Mouse (Mus musculus): ENCODE measurements at regions not wholly inside any gene's neighbourhood (a gene's known extent, or its start where the extent isn't known, plus 50 kb on each side); places are given as distances from the start of the nearest gene placed in this dataset.
"Not testable (repeated sequence)": the region's sequence is repeated elsewhere in the genome, so short reads cannot be mapped to it uniquely, and the experiment has no call there.

- ATAC-seq, result no peak
Observed at GRCm38 (mm10) chr2:18617520-18617919, 54.7 kb upstream of the Commd3 start.

- peak; percentile 62 for ATAC-seq
Observed at GRCm38 (mm10) chr2:18609868-18610185, 62.4 kb upstream of the Commd3 start.

- peak; percentile 13 for ATAC-seq
Observed at GRCm38 (mm10) chr2:18609075-18609867, 62.9 kb upstream of the Commd3 start.

- ATAC-seq, result peak; percentile 83
Observed at GRCm38 (mm10) chr2:18608260-18609074, 63.7 kb upstream of the Commd3 start.

GRCm38 (mm10) chr2:18607586-18608259, 64.5 kb upstream of the Commd3 start:
- ATAC-seq, result no peak

- ATAC-seq, result peak; percentile 36
Observed at GRCm38 (mm10) chr2:18607088-18607487, 65.1 kb upstream of the Commd3 start.

- peak; percentile 40 for ATAC-seq
Observed at GRCm38 (mm10) chr2:18592221-18592620, 80.0 kb upstream of the Commd3 start.

- ATAC-seq, result no peak
Observed at GRCm38 (mm10) chr2:18588232-18588631, 84.0 kb upstream of the Commd3 start.

GRCm38 (mm10) chr2:18587746-18588231, 84.4 kb upstream of the Commd3 start:
- no peak for ATAC-seq

- peak; percentile 47 for ATAC-seq
Observed at GRCm38 (mm10) chr2:18586925-18587724, 85.1 kb upstream of the Commd3 start.

GRCm38 (mm10) chr2:18585564-18586336, 86.4 kb upstream of the Commd3 start:
- ATAC-seq, result no peak

- ATAC-seq, result no peak
Observed at GRCm38 (mm10) chr2:18558133-18558532, 114.1 kb upstream of the Commd3 start.

GRCm38 (mm10) chr2:18547964-18548643, 124.1 kb upstream of the Commd3 start:
- no peak for ATAC-seq

GRCm38 (mm10) chr2:18524387-18524786, 131.8 kb upstream of the Dnajc1 start:
- peak; percentile 77 for ATAC-seq

GRCm38 (mm10) chr2:18523911-18524310, 131.3 kb upstream of the Dnajc1 start:
- peak; percentile 32 for ATAC-seq

GRCm38 (mm10) chr2:18513435-18513834, 120.8 kb upstream of the Dnajc1 start:
- no peak for ATAC-seq

- ATAC-seq, result no peak
Observed at GRCm38 (mm10) chr2:18509317-18509716, 116.7 kb upstream of the Dnajc1 start.

- ATAC-seq, result no peak
Observed at GRCm38 (mm10) chr2:18473361-18473771, 80.7 kb upstream of the Dnajc1 start.

- no peak for ATAC-seq
Observed at GRCm38 (mm10) chr2:18460901-18461300, 68.3 kb upstream of the Dnajc1 start.

GRCm38 (mm10) chr2:18460281-18460680, 67.7 kb upstream of the Dnajc1 start:
- ATAC-seq, result not testable (repeated sequence)

GRCm38 (mm10) chr2:18453426-18453825, 60.8 kb upstream of the Dnajc1 start:
- ATAC-seq, result not testable (repeated sequence)
